Mouse (Mus musculus) liver, embryonic 14.5 days (tissue): ENCODE data around the gene Slc45a2.

Experiments
- CTCF ChIP-seq: IDR thresholded peaks from 2 replicates; pipeline ENCODE4 v1.5.1; 2016; ENCODE audit warnings: antibody characterized with exemption, low read depth, control low read depth
- EP300 ChIP-seq: IDR thresholded peaks from 2 replicates; pipeline ENCODE4 v1.6.1; 2016; ENCODE audit warnings: antibody characterized with exemption, low read depth

DNA sequence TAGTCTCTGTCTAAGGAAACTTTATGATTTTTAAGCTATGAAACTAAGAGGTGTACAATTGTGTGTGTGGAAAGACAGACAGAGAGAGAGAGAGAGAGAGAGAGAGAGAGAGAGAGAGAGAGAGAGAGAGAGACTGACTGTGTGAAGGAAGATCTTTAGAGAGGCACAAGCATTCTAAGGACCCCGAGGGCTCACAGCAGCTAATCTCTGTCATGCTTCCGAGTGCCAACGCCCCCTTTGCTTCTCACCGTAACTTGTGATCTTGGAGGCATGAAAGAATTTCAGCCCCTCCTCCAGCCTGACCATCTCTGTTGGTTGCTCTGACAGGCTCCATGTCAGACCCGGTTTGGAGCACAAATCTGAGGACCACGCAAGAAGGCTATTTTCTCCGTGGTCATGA, at the start of gene Slc45a2:
- TF ChIP-seq CTCF (no peak), EP300 (no peak)
